26 mouse cellular contexts compared by ENCODE assay signal in genomic region chr7:140054124-140054523, GRCm38 (mm10). TPM values are rescaled to one million over a fixed set of nuclear protein-coding genes. Genes with fewer than 3 reads are reported as not detected.
"Had no signal": no experiment of that assay in that cellular context is flagged by ENCODE, and none has a peak within 500 bp of the region (broad histone marks: within the 10 kb centered on the region; RNA-seq: fewer than 3 reads in every experiment).

No protein-coding gene starts in this region.

- DNase-seq: kidney, adult 8-10 months; kidney, postnatal 25 days; lung, embryonic 14.5 days; lung, postnatal 10 days; lung, postnatal 4 days; retina, postnatal 1 day; right cerebral cortex, postnatal 4 days; spleen, adult 18-20 months; thymus, adult 2 months; thymus, postnatal 25 days had no signal

- ATAC-seq: intestine, postnatal 0 days; liver, embryonic 12.5 days; midbrain, embryonic 15.5 days had no signal

RNA-seq across cellular contexts. Expression of gene Msx3, which starts 5.2 kb away (rescaled TPM):
- total RNA-seq: left cerebral cortex, adult 18-20 months; megakaryocyte, adult 5-6 weeks; monocyte, adult 5-6 weeks; neutrophil, adult 5-6 weeks had no signal
- polyA plus RNA-seq: intestine, postnatal 0 days; kidney, embryonic 16.5 days; limb, embryonic 10.5 days; limb, embryonic 14.5 days; liver, embryonic 12.5 days; liver, embryonic 16.5 days; lung, embryonic 14.5 days; stomach, embryonic 14.5 days; testis, adult 2 months had no signal

RNA-seq across cellular contexts. Expression of gene Caly, which starts 28.2 kb away (rescaled TPM):
- total RNA-seq: megakaryocyte, adult 5-6 weeks; monocyte, adult 5-6 weeks; neutrophil, adult 5-6 weeks had no signal
- polyA plus RNA-seq: liver, embryonic 16.5 days; lung, embryonic 14.5 days had no signal

RNA-seq across cellular contexts. Expression of gene Prap1, which starts 39.1 kb away (rescaled TPM):
- total RNA-seq: left cerebral cortex, adult 18-20 months; left cerebral cortex, postnatal 10 days; megakaryocyte, adult 5-6 weeks; monocyte, adult 5-6 weeks; neutrophil, adult 5-6 weeks had no signal
- polyA plus RNA-seq: limb, embryonic 10.5 days; liver, embryonic 12.5 days; lung, embryonic 14.5 days; midbrain, embryonic 11.5 days; midbrain, embryonic 15.5 days; neural tube, embryonic 12.5 days had no signal
